Mouse (Mus musculus) small intestine, adult 2 months (tissue): ENCODE results near the gene Cuedc1.

ENCODE experiments used
- CTCF ChIP-seq: fragments of 200-500 bp; IDR thresholded peaks from 2 replicates; pipeline ENCODE4 v1.5.1; 2012; ENCODE audit warnings: low read depth, mild to moderate bottlenecking, control low read depth, inconsistent platforms, low read length, moderate library complexity, mixed read lengths; ENCODE audit not compliant: insufficient replicate concordance, insufficient read length; ENCODE audit errors: extremely low read depth
- POLR2A ChIP-seq: fragments of 200-500 bp; IDR thresholded peaks from 2 replicates; pipeline ENCODE4 v1.6.1; 2012; ENCODE audit warnings: low read depth, mild to moderate bottlenecking, control low read depth, inconsistent platforms, low read length, moderate library complexity

DNA sequence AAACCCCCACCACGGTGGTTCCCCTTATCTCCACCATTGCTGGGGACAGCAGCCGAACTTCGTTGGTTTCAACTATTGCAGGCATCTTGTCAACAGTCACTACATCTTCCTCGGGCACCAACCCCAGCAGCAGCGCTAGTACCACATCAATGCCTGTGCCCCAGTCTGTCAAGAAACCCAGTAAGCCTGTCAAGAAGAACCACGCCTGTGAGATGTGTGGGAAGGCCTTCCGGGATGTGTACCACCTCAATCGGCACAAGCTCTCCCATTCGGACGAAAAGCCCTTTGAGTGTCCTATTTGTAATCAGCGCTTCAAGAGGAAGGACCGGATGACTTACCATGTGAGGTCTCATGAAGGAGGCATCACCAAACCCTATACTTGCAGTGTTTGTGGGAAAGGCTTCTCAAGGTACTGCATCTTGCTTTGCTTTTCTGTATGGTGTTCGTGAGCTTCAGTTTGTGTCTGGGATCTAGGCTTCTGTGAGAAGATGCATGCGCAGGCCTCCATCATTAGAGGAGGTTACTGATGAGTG lies 24.4 kb upstream of the Cuedc1 start:
- TF ChIP-seq CTCF (no peak), POLR2A (no peak)
